Mouse (Mus musculus): Measurements from ENCODE around the gene Aff1. TPM values are rescaled to one million over a fixed set of nuclear protein-coding genes. Genes with fewer than 3 reads are reported as not detected.

Gene Aff1
- 158 to 207 TPM (median 184 TPM) in 4 replicates for total RNA-seq (2023; ENCODE audit: inconsistent age)

DNA sequence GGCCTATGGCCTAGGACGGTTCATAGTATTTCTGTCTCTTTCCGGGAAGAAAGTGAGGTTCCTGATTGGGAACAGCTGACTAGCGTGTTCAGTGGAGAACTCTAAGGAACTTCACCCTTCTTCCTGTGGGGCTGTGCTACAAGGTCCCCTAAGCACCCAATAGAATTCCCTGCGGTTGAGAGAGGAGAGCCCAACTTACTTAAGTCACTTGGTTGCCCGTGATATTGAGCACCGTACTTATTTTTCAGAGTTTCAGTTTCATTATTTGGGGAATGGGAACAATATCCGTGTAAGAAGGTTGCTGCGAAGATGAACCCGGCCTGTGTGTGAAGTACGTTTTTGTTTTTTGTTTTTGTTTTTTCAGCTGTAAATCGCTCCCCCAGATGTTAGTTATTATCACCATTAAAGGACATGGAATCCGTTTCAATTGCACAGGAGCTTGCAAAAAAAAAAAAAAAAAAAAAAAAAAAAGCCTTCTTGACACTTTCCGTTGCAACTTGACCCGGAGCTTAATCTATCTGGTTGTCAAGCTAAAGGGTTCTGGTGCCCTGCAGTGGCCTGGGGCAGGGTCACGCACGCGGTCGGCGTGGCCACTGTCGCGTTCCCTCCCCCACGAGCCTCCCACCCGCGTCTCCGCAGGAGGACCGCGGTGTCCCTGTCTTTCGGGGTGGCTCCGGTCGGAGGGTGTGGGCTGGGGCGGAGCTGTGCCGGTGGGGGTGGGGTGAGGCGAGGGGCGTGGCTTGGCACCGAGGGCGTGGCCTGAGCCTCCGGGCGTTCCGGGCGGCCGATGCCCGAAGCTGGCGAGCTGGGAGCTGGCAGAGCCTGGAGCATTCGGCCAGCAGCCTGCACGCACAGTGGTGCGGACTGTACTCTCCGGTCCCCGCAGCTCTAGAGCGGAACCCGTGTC is at the start of gene Aff1:
TSS of gene Aff1 (plus strand) at position 751 of the 907 bp plus-strand sequence.

DNA sequence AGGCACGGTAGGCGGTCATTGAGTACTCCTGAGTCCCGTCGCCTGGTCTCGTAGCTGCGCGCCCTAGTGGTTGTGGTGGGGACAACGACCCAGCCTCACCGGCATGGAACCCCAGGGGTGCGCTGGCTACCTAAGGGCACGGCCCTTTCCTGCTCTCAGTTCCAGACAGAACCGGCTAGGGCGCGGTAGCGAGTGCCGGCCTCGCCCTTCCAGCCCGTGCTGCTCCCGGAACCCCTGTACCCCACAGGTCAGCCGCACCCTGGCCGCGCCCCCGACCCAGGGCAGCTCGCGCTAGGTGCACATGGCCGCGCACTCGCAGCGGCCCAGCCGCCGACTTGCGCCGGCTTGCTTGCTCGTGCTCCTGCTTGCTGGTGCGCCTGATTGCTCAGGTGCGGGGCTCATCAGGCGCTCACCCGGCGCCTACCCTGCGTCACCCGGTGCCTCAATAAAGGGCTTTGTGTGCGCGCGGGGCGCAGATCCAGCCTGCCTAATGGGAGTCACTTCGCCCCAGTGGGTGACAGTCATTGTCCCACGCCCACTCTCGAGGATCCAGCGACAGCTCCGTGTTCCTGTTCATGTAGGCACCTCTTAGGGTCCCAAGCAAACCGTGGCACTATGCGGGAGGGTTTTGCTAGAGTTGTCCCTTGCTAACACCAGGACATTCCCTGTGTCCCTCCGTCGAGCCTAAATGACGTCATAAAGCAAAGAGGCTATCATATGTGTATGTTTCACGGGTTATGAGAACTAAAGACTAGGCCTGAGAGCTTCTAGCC is 36.6 kb upstream of the Aff1 start, which contains the start of gene 1700016H13Rik:
TSS of gene 1700016H13Rik (minus strand) at position 665 of the 773 bp plus-strand sequence.

Other genes starting within 250 kb of the Aff1 start
- gene Slc10a6, start 63.0 kb upstream of the Aff1 start, total RNA-seq (2023; ENCODE audit: inconsistent age) = not detected in 4 replicates
- not detected in 4 replicates for gene 1700016H13Rik, start 36.4 kb upstream of the Aff1 start, total RNA-seq (2023; ENCODE audit: inconsistent age)
- 1.7 to 2.5 TPM (median 2.0 TPM) in 4 replicates for gene Klhl8, start 218.9 kb downstream of the Aff1 start, total RNA-seq (2023; ENCODE audit: inconsistent age)

Data from B cell, adult (primary cell).